Mouse (Mus musculus) ovary, postnatal 14 days (tissue): ENCODE measurements around the gene Ube4b.

Source experiments
- DNase-seq: peaks from one replicate; pipeline ENCODE4 v3.0.0; 2022; ENCODE audit warnings: low spot score

Gene Ube4b

GRCm38 (mm10) chr4:149429592-149429991, 3.0 kb upstream of the Ube4b start:
- no peak for DNase-seq

GRCm38 (mm10) chr4:149425801-149426292, 702 bp downstream of the Ube4b start:
- DNase-seq: peak; percentile 22

GRCm38 (mm10) chr4:149424755-149425154, 1.8 kb downstream of the Ube4b start:
- DNase-seq: no peak

- DNase-seq: no peak
Measured at GRCm38 (mm10) chr4:149417854-149418365, 8.6 kb downstream of the Ube4b start.

GRCm38 (mm10) chr4:149416986-149417385, 9.6 kb downstream of the Ube4b start:
- DNase-seq: no peak

GRCm38 (mm10) chr4:149416417-149416816, 10.1 kb downstream of the Ube4b start:
- no peak for DNase-seq

- no peak for DNase-seq
Measured at GRCm38 (mm10) chr4:149415651-149416169, 10.8 kb downstream of the Ube4b start.

GRCm38 (mm10) chr4:149414259-149414658, 12.3 kb downstream of the Ube4b start:
- no peak for DNase-seq

- no peak for DNase-seq
Measured at GRCm38 (mm10) chr4:149409759-149410158, 16.8 kb downstream of the Ube4b start.

- no peak for DNase-seq
Measured at GRCm38 (mm10) chr4:149408331-149408730, 18.2 kb downstream of the Ube4b start.

- DNase-seq: no peak
Measured at GRCm38 (mm10) chr4:149407461-149407860, 19.1 kb downstream of the Ube4b start.

- DNase-seq: no peak
Measured at GRCm38 (mm10) chr4:149405713-149406443, 20.7 kb downstream of the Ube4b start.

- no peak for DNase-seq
Measured at GRCm38 (mm10) chr4:149404640-149405465, 21.7 kb downstream of the Ube4b start.

GRCm38 (mm10) chr4:149403037-149403436, 23.5 kb downstream of the Ube4b start:
- DNase-seq: no peak

- DNase-seq: no peak
Measured at GRCm38 (mm10) chr4:149401591-149401982, 25.0 kb downstream of the Ube4b start.

GRCm38 (mm10) chr4:149400878-149401590, 25.5 kb downstream of the Ube4b start:
- no peak for DNase-seq

GRCm38 (mm10) chr4:149399331-149399910, 27.1 kb downstream of the Ube4b start:
- DNase-seq: no peak

- no peak for DNase-seq
Measured at GRCm38 (mm10) chr4:149398181-149398735, 28.3 kb downstream of the Ube4b start.

GRCm38 (mm10) chr4:149396433-149397306, 29.9 kb downstream of the Ube4b start:
- no peak for DNase-seq

GRCm38 (mm10) chr4:149395581-149395980, 31.0 kb downstream of the Ube4b start:
- DNase-seq: no peak
